Mouse (Mus musculus) monocyte, adult 2 months (primary cell): Measurements from ENCODE around the gene Rxrb.
"Not testable (repeated sequence)": the region's sequence is repeated elsewhere in the genome, so short reads cannot be mapped to it uniquely, and the experiment has no call there.

ENCODE experiments used
- DNase-seq, 2 experiments: peaks; one replicate each; pipeline ENCODE4 v3.0.0; 2022; ENCODE audit warnings: low spot score in 2 of 2, low read depth in 1 of 2

Rxrb gene

DNA sequence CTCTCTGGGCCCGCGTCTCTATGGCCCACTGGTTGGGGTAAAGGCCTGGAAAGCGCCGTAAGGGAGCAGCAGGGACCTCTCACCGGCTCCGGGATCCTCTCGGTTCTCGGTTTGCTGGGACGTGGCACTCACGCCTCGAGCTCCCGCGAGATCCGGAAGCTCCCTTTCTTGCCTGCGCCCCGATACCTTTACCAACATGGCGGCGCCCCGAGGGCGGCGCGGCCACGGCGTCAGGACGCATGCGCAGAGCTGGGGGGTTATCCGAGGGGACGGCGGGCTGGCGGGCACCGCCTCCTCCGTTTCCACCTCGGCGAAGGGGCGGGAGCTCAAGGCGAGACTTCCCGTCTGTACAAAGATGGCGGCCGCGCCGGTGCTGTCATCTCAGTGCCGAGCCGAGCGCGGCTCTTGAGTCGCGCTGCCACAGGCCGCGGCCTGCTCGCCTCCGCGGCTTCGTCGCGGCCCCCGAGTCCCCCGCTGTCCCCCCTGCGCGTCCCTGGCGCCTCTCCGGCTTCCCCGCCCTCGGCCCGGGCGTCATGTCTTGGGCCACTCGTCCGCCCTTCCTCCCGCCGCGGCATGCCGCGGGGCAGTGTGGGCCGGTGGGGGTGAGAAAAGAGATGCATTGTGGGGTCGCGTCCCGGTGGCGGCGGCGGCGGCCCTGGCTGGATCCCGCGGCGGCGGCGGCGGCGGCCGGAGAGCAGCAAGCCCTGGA lies at the start of gene Rxrb, which contains the start of gene Slc39a7:
Rxrb (plus strand) TSS at position 348 of the 709 bp plus-strand sequence.
Slc39a7 (minus strand) TSS at position 218 of the 709 bp plus-strand sequence.
- DNase-seq = peak; percentile 98 to 99

- DNase-seq = not testable (repeated sequence)
Observed at GRCm38 (mm10) chr17:33982136-33982535, 49.5 kb upstream of the Rxrb start.

- DNase-seq = no peak
Observed at GRCm38 (mm10) chr17:33991788-33992664, 39.6 kb upstream of the Rxrb start.

DNA sequence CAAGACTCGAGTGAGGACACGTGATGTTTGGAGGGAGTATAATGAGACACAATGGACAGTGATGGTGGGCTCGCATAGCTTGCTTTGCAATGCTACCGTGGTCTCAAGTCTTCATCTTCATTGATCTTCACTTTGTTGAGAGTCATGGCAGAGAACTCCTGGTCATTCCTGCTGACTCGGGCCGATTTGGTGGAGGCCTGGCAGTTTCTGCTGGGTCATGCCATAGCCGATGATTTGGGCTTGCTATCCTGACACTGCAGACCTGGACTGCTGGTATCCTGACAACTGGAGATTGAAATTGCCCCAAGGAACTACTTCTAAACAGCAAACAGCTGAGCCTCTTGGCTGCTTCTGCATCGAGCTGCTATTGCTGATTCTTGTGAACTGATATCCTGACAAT lies 36.7 kb upstream of the Rxrb start:
- DNase-seq = no peak

DNA sequence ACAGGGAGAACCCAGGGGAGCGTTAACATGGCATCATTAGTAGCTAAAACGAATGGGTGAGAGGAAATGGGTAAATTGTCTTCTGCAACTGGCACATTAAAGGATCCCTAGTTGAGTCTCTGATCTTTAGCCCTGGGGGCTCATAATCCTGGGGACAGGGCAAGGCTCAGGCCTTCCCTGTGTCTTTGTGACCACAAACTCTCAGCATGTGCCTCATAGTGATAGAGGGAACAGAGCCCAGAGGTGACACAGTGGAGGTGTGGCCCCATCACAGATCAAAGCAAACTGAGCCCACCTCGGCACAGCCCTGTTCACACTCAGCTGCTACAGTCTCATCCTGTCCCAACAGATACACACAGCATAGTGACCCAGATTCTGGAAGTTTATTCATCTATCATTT lies 36.0 kb upstream of the Rxrb start:
- DNase-seq = no peak

DNA sequence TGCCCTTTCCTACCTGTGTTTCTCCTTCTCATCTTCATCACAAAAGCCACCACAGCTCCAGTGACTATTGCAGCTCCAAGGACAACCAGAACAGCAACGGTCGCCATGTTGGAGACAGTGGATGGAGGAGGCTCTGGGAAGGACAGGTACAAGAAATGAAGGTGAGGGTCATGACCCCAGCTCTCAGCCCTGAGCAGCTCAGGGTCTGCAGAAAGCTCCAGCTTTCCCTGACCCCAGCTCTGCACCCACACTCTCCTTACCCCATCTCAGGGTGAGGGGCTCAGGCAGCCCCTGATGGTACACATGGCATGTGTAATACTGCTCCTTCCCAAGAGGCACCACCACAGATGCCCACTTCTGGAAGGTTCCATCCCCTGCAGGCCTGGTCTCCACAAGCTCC lies 34.6 kb upstream of the Rxrb start:
- DNase-seq = not testable (repeated sequence)

DNA sequence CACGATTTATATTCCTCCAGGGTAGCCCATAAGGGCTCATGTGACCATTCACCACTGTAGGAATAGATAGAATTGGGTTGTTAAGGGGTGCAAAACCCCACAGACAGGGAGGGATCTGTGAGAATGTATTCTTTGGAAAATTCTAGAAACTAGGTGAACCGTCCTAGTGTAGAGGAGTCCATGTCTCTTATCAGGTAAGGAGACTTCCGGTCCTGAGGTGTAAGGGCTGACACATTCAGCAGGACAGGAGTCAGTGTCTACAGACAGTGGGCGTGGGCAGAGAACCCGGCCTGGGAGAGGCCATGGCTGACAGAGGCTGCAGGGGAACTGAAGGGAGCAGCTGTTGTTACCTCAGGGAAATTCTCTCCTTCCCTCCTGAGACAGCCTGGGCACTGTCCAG lies 32.9 kb upstream of the Rxrb start:
- not testable (repeated sequence) for DNase-seq

DNA sequence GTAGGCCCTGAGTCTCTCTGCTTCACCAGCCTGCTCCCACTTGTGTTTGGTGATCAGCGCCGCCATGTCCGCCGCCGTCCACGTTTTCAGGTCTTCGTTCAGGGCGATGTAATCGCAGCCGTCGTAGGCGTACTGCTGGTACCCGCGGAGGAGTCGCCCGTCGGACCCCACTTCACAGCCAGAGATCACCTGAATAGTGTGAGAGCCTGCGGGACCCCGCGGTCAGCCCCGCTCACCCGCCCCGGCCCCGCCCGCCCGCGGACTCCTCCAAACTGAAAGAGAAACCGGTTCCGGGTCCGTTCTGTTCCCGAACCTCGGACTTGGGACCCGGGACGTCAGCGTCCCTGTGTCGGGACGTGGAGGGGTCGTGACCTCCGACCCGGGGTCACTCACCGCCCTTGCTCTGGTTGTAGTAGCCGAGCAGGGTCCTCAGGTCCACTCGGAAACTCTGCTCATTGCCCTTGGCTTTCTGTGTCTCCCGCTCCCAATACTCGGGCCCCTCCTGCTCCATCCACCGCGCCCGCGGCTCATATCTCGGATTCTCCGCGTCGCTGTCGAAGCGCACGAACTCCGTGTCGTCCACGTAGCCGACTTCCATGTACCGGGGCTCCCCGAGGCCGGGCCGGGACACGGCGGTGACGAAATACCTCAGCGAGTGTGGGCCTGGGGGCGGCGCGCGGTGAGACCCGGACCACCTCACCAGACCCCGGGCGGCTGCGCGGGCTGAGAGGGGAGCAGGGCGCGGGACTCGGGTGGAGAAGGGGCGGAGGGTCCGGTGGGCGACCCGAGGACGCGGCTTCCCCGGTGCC lies 32.1 kb upstream of the Rxrb start:
- no peak for DNase-seq

DNA sequence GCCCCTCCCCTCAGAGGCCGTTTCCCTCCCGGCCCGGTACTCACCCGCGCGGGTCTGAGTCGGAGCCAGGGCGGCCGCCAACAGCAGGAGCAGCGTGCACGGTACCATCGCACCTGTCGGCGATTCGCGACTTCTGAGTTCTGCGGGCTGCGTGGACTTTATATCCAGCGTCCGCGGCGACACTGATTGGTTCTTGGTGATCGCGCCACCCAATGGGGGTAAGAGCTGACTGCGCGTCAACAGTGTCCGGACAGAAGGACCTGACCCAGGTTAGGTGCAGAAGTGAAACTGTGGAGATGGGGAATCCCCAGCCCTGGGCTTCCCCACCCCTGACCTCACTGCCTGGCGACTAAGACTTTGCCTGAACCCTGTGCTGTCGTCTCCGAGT lies 31.5 kb upstream of the Rxrb start, which contains the start of gene H2-K1:
H2-K1 (minus strand) TSS at position 198 of the 388 bp plus-strand sequence.
- DNase-seq = peak; percentile 96 to 97

- not testable (repeated sequence) for DNase-seq
Observed at GRCm38 (mm10) chr17:34000796-34001195, 30.8 kb upstream of the Rxrb start.

- no peak for DNase-seq
Observed at GRCm38 (mm10) chr17:34003426-34003825, 28.2 kb upstream of the Rxrb start.

DNA sequence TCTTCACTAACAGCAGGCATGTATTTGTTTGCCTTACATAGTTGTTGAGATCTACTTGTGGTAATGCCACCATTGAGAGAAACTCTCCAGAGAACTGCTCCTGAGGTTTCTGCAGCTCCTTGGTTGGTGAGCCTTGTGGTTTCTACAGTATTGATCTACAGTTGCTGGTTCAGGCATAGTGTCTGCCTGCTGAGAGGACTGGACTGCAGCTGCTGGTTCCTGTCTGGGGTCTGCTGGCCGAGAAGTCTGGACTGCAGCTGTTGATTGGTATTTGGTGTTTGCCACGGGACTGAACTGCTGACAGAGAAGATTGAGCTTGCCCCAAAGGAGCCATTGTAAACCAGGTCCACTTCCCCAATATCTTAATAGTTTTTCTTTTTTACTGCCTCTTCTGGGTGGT lies 25.0 kb upstream of the Rxrb start:
- no peak for DNase-seq

DNA sequence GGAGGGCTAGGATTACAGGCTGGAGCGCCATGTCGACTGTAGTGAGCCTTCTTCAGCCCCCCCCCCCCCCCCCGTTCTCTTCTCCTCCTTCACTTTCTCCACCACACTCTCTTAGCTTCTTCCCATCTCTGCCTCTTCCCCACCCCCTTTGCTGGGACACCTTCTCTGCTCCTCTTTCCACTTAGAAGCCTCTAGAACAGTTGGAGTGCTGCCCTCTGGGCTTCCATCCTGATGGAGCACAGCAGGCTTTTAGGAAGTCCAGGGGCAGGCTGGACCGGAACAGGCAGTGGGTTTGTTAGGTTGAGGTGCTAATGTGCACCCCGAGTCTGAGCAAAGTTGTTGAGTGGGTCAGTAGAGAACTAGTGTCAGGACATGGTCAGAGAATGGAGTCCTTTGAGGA lies 21.5 kb upstream of the Rxrb start:
- no peak for DNase-seq

DNA sequence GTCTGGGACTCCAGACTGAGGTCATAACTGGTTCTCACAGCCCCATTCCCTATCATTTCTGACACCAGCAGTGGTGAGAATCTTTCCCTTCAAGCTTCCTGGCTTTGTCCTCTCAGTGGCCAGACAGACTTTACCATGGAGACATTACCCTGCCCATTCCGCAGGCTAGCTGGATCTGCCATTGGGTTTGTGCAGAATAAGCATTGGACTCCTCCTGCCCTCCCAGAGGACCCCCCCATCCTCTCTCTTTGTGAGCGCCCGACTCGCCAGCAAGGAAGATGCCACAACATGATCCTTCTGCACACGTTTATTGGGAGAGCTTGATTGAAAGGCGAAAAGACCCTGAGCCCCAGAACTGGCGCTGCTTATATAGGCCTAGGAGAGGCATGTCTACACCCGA lies 18.2 kb upstream of the Rxrb start:
- no peak for DNase-seq

DNA sequence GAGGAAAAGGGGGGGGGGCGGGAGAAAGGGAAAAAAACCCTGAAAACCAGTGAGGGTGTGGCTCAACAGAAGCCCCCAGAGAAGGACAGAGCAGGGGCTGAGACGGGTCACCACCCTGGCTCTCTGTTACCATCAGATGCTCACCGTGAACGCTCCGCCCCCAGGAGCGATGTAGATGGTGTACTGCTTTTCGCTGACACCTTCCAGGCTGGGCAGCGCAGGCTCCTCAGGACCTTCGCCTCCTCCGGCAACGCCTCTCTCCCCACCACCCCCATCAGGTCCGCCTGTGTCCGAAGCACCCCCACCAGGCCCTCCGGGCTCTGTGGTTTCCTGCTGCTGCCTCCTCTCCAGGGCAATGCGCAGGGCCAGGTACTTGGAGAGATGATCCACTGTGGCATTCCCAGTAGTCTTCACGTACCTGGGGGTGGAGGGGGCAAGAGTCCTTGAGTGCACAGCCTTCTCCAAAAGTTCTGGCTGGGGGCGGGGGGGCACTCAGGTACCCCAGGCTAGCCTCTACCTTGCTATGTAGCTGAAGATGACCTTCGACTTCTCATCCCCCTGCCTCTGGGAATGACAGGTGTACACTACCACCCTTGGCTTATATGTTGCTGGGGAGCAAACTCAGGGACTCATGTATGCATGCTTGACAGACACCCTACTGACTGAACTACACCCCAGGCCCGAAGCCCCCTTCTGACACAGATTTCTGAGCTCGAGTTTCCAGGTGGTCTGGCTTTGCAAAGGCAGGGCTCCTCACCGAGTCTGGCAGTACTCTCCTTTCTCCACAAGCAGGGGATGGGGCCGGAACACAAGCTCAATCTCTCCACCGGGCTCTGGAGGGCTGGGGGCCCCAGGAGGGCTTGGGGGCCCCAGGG lies 9.8 kb upstream of the Rxrb start:
- DNase-seq = no peak

DNA sequence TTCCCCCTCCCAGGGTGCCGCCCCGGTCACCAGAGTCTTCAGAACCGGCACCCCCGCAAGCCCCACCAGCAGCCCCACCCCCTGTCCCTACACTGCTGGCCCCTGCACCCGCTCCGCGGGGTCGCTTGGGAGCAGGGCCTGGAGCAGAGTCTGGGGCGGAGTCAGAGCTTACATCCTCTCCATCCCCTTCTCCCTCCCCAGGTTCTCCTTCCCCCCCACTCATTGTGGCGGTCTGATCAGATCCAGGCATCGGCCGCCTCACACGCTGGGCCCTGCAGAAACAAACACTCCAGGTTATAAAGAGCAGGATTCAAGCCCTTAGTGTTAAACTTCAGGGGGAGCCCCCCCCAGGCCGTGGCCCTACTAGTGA lies 9.2 kb upstream of the Rxrb start:
- DNase-seq = no peak

GRCm38 (mm10) chr17:34022987-34023386 lies 8.6 kb upstream of the Rxrb start:
- no peak for DNase-seq

- no peak for DNase-seq
Observed at GRCm38 (mm10) chr17:34023678-34024077, 7.9 kb upstream of the Rxrb start.

DNA sequence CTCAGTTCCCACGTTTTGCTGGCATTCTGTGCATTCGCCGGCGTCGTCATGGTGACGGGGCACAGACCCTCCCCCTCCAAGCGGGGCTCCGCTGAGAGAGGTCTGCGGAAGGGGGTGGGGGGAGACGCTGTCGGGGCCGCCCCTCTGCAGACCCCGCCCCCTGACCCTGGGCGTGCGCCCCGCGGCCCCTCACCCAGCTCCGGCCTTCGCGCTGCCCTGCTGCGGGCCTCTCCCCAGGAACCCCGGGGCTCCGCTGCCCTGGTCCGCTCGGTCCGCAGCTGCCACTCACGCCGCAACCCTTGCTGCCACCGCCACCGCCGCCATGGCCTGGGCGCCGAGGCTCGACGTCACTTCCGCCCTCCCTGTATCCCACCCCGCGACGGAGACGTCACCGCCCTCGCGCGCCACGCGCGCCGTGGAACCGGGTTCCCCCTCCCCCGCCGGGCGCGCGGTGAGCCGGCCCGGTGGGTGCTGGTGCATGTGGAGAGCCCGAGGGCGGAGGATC lies 7.2 kb upstream of the Rxrb start, which contains the start of gene Ring1:
Ring1 (minus strand) TSS at position 364 of the 505 bp plus-strand sequence.
- DNase-seq = peak in 1 of 2 experiments; percentile 79
